Mouse (Mus musculus): ENCODE results near the gene Slc25a13.
A peak's percentile ranks its signal among the peaks of the same experiment; 100 is the strongest.

Gene Slc25a13

GRCm38 (mm10) chr6:6112767-6113528 lies 104.0 kb downstream of the Slc25a13 start:
- DNase-seq = peak; percentile 53

GRCm38 (mm10) chr6:6107419-6107966 lies 109.5 kb downstream of the Slc25a13 start:
- no peak for DNase-seq

- no peak for DNase-seq
These were observed 111.4 kb downstream of the Slc25a13 start for GRCm38 (mm10) chr6:6105586-6105985.

- no peak for DNase-seq
These were observed 113.5 kb downstream of the Slc25a13 start for GRCm38 (mm10) chr6:6103469-6103868.

GRCm38 (mm10) chr6:6101605-6102004 lies 115.4 kb downstream of the Slc25a13 start:
- DNase-seq = no peak

GRCm38 (mm10) chr6:6100892-6101480 lies 116.0 kb downstream of the Slc25a13 start:
- no peak for DNase-seq

GRCm38 (mm10) chr6:6093978-6094377 lies 123.0 kb downstream of the Slc25a13 start:
- DNase-seq = no peak

GRCm38 (mm10) chr6:6093522-6093921 lies 123.5 kb downstream of the Slc25a13 start:
- no peak for DNase-seq

GRCm38 (mm10) chr6:6092497-6092896 lies 124.5 kb downstream of the Slc25a13 start:
- no peak for DNase-seq

- DNase-seq = no peak
These were observed 126.0 kb downstream of the Slc25a13 start for GRCm38 (mm10) chr6:6091016-6091415.

GRCm38 (mm10) chr6:6088151-6088550 lies 128.8 kb downstream of the Slc25a13 start:
- DNase-seq = peak; percentile 82

GRCm38 (mm10) chr6:6080484-6080883 lies 136.5 kb downstream of the Slc25a13 start:
- no peak for DNase-seq

GRCm38 (mm10) chr6:6077234-6077633 lies 139.7 kb downstream of the Slc25a13 start:
- no peak for DNase-seq

GRCm38 (mm10) chr6:6075940-6076447 lies 141.0 kb downstream of the Slc25a13 start:
- no peak for DNase-seq

GRCm38 (mm10) chr6:6071038-6071437 lies 145.9 kb downstream of the Slc25a13 start:
- DNase-seq = no peak

- DNase-seq = no peak
These were observed 147.0 kb downstream of the Slc25a13 start for GRCm38 (mm10) chr6:6070015-6070414.

GRCm38 (mm10) chr6:6067201-6067600 lies 149.8 kb downstream of the Slc25a13 start:
- no peak for DNase-seq

GRCm38 (mm10) chr6:6058548-6058947 lies 158.4 kb downstream of the Slc25a13 start:
- no peak for DNase-seq

- no peak for DNase-seq
These were observed 163.0 kb downstream of the Slc25a13 start for GRCm38 (mm10) chr6:6053946-6054345.

GRCm38 (mm10) chr6:6052696-6053095 lies 164.3 kb downstream of the Slc25a13 start:
- no peak for DNase-seq

GRCm38 (mm10) chr6:6046729-6047424 lies 170.1 kb downstream of the Slc25a13 start:
- no peak for DNase-seq

- no peak for DNase-seq
These were observed 178.0 kb downstream of the Slc25a13 start for GRCm38 (mm10) chr6:6038773-6039550.

- DNase-seq = no peak
These were observed 189.3 kb downstream of the Slc25a13 start for GRCm38 (mm10) chr6:6027664-6028063.

Data from right cerebral cortex, adult 18-20 months (tissue).